ENCODE assay signal across 15 mouse cellular contexts in genomic region chr5:100370919-100371318, GRCm38 (mm10). TPM values are rescaled to one million over a fixed set of nuclear protein-coding genes. Genes with fewer than 3 reads are reported as not detected.
DNase-seq lines count a peak whose midpoint lies in the region; ATAC-seq and TF ChIP-seq lines count a peak whose summit lies in the region.
"Had no signal": no experiment of that assay in that cellular context is flagged by ENCODE, and none has a peak within 500 bp of the region (broad histone marks: within the 10 kb centered on the region; RNA-seq: fewer than 3 reads in every experiment).

No protein-coding gene starts in this region.

- peaks cover 22% of the 10 kb centered on the region for H3K4me1 ChIP-seq in liver, adult 2 months (ENCODE audit: control insufficient read depth, insufficient read depth, low read length)
- H3K4me1 ChIP-seq in CH12.LX (ENCODE audit: control insufficient read depth in 1 of 2, insufficient read depth in 2 of 2) = no peaks in the 10 kb centered on the region
- H3K4me1 ChIP-seq: forebrain, embryonic 10.5 days; limb, embryonic 15.5 days had no signal

- no peak for ATAC-seq in megakaryocyte-erythroid progenitor cell, adult 5-6 weeks (replicated peaks; ENCODE audit: low FRiP score, low TSS enrichment, poor library complexity, severe bottlenecking)
- ATAC-seq: activated CD4-positive, CD25-positive, alpha-beta regulatory T cell, adult 4 months had no signal

- peak; percentile 45 for DNase-seq in heart, adult 11 months
- no peak for DNase-seq in heart, postnatal 14 days
- DNase-seq in liver, adult 2 months (ENCODE audit: extremely low read depth, low read depth, low spot score) = peak; percentile 63
- DNase-seq in liver (no peak), CH12.LX (ENCODE audit: extremely low read depth) (no peak)
- peak; percentile 47 for DNase-seq in brain, adult 2 months (ENCODE audit: low read depth, low spot score)
- no peak for DNase-seq in cerebellum, adult 18-20 months
- DNase-seq: kidney, postnatal 36 days; thymus, postnatal 14 days had no signal

- no peaks in the 10 kb centered on the region for H3K9me3 ChIP-seq in CH12.LX (replicated peaks; ENCODE audit: low read length)
- H3K9me3 ChIP-seq: forebrain, embryonic 10.5 days; heart, embryonic 13.5 days; limb, embryonic 15.5 days had no signal

- no peaks in the 10 kb centered on the region for H3K27me3 ChIP-seq in liver, adult 2 months (ENCODE audit: control insufficient read depth, insufficient read depth, low read length)
- H3K27me3 ChIP-seq in CH12.LX (replicated peaks) = no peaks in the 10 kb centered on the region
- H3K27me3 ChIP-seq: heart, embryonic 13.5 days; limb, embryonic 15.5 days had no signal

- H3K4me2 ChIP-seq in CH12.LX (ENCODE audit: insufficient read depth, low read depth, poor library complexity, severe bottlenecking) = no peak overlapping the region
- H3K4me2 ChIP-seq: heart, embryonic 13.5 days; limb, embryonic 15.5 days had no signal

- dilution Hi-C loops in CH12.LX (cut with MboI; ENCODE audit: extremely low pct_ligation_motif_present, extremely low pct_unique_long_range_greater_than_20kb, low sequenced_read_pairs) = no loop called here

- no peak overlapping the region for H3K9ac ChIP-seq in liver, adult 2 months (ENCODE audit: low read depth, low read length)
- H3K9ac ChIP-seq in CH12.LX (ENCODE audit: insufficient read depth, low read depth) = no peak overlapping the region
- H3K9ac ChIP-seq: limb, embryonic 15.5 days had no signal

- intact Hi-C loops in heart, postnatal 14 days (cut with DNase I) = no loop called here

- peak; percentile 37; the same call in 1 of the 2 replicates for TF ChIP-seq CTCF in liver, adult 2 months (IDR thresholded peaks at IDR 0.05; ENCODE audit: low read depth, low read length)
- TF ChIP-seq CTCF in CH12.LX (conservative IDR thresholded peaks at IDR 0.05 in 1 of 2, IDR thresholded peaks at IDR 0.05 in 1 of 2; ENCODE audit: low read depth in 2 of 2, low read length in 2 of 2) = peak in 1 of 2 experiments; percentile 47; a peak in 2 of 4 replicates

- TF ChIP-seq POLR2A in liver, adult 2 months (IDR thresholded peaks at IDR 0.05; ENCODE audit: extremely low read depth, insufficient read depth, low read length) = no peak
- TF ChIP-seq POLR2A in CH12.LX (IDR thresholded peaks at IDR 0.05; ENCODE audit: low read depth, low read length) = no peak

- no peak overlapping the region for H3K27ac ChIP-seq in liver, adult 2 months (replicated peaks; ENCODE audit: insufficient read depth, low read depth, low read length)
- no peak overlapping the region for H3K27ac ChIP-seq in CH12.LX (ENCODE audit: insufficient read depth, low read depth)
- H3K27ac ChIP-seq: forebrain, embryonic 10.5 days; limb, embryonic 15.5 days had no signal

- in situ Hi-C loops in CH12.LX (cut with MboI; ENCODE audit: low pct_ligation_motif_present, low pct_unique_long_range_greater_than_20kb, low sequenced_read_pairs) = no loop called here

- H3K79me2 ChIP-seq in liver, adult 2 months (ENCODE audit: control insufficient read depth, insufficient read depth, low read length) = no peaks in the 10 kb centered on the region
- H3K79me2 ChIP-seq in CH12.LX (replicated peaks; ENCODE audit: control insufficient read depth, extremely low read depth, insufficient read depth, poor library complexity, severe bottlenecking) = no peaks in the 10 kb centered on the region

- TF ChIP-seq EP300 in CH12.LX (IDR thresholded peaks at IDR 0.05; ENCODE audit: low read length) = no peak

- no peak overlapping the region for H3K4me3 ChIP-seq in liver, adult 2 months (ENCODE audit: insufficient read depth, low read depth, low read length)
- no peak overlapping the region for H3K4me3 ChIP-seq in CH12.LX (replicated peaks in 1 of 3; ENCODE audit: low read depth in 2 of 3, low read length in 2 of 3, poor library complexity in 1 of 3)
- H3K4me3 ChIP-seq: forebrain, embryonic 10.5 days; heart, embryonic 13.5 days; limb, embryonic 15.5 days; myocyte had no signal

- 21% methylated on average over 1 of the region's 1 CpGs for WGBS in liver, adult 2 months

- H3K36me3 ChIP-seq in liver, adult 2 months (ENCODE audit: control insufficient read depth, insufficient read depth, low read length) = peaks cover 48% of the 10 kb centered on the region
- H3K36me3 ChIP-seq in CH12.LX (replicated peaks in 1 of 2; ENCODE audit: control insufficient read depth in 1 of 2, insufficient read depth in 1 of 2, low read length in 1 of 2) = peaks cover 56 to 87% of the 10 kb centered on the region in 2 experiments

- TF ChIP-seq RAD21 in CH12.LX (IDR thresholded peaks at IDR 0.05; ENCODE audit: low read depth, low read length) = peak; percentile 6

TF ChIP-seq in CH12.LX, 34 proteins besides CTCF, POLR2A, EP300 and RAD21:
- no peak for TF ChIP-seq SIN3A (IDR thresholded peaks at IDR 0.05; ENCODE audit: low read length)
- peak; percentile 76 for TF ChIP-seq ZNF384 (IDR thresholded peaks at IDR 0.05; ENCODE audit: low read depth, low read length)
- peak; percentile 48 for TF ChIP-seq SMC3 (IDR thresholded peaks at IDR 0.05; ENCODE audit: low read depth, low read length)

RNA-seq across cellular contexts. Expression of gene Sec31a, which starts 45.1 kb away (rescaled TPM):
- total RNA-seq in heart, postnatal 14 days (2021) = 100 to 1,000 TPM; 114 to 118 TPM
- total RNA-seq in liver, adult 2 months (2014; rRNA removed) = 76.1 and 84.8 TPM in 2 replicates
- 162 and 188 TPM in 2 replicates for polyA plus RNA-seq in liver, adult 2 months (2012; rRNA removed)
- 52.2 and 69.1 TPM in 2 replicates for total RNA-seq in CH12.LX (2012; rRNA removed)
- 48.2 and 48.5 TPM in 2 replicates for total RNA-seq in CH12.LX (2014; rRNA removed)
- polyA plus RNA-seq in CH12.LX (2012; ENCODE audit: insufficient read length, low read depth) = 131 and 161 TPM in 2 replicates
- total RNA-seq in megakaryocyte-erythroid progenitor cell, adult 5-6 weeks (2014; fragmentation: Nextera tagmentation) = 121 and 126 TPM in 2 replicates
- total RNA-seq in megakaryocyte-erythroid progenitor cell, adult 5-6 weeks (2017) = 95.7 and 121 TPM in 2 replicates

Comparison
In these comparisons a context has a peak if more than half of its experiments do, and no peak if none do; other contexts are left out.
1. DNase-seq: peak in heart, adult 11 months (single experiment), liver, adult 2 months (single experiment) and brain, adult 2 months (single experiment); none in heart, postnatal 14 days (0 of 2), liver (single experiment), CH12.LX (single experiment) and cerebellum, adult 18-20 months (0 of 2).